Mouse (Mus musculus) 416B (cell line): ENCODE measurements around the gene D1Pas1.
A peak's percentile ranks its signal among the peaks of the same experiment; 100 is the strongest.

Experiments used
- DNase-seq: peaks from one replicate; pipeline ENCODE4 v3.0.0; 2011; ENCODE audit warnings: low read depth

D1Pas1 gene

GRCm38 (mm10) chr1:186986506-186986905, 19.3 kb downstream of the D1Pas1 start:
- no peak for DNase-seq

- no peak for DNase-seq
Measured at GRCm38 (mm10) chr1:186988281-186988682, 21.1 kb downstream of the D1Pas1 start.

GRCm38 (mm10) chr1:186988822-186989221, 21.6 kb downstream of the D1Pas1 start:
- no peak for DNase-seq

- DNase-seq = no peak
Measured at GRCm38 (mm10) chr1:186991473-186991872, 24.3 kb downstream of the D1Pas1 start.

- DNase-seq = no peak
Measured at GRCm38 (mm10) chr1:186992113-186992512, 24.9 kb downstream of the D1Pas1 start.

- DNase-seq = no peak
Measured at GRCm38 (mm10) chr1:186997596-186998304, 30.5 kb downstream of the D1Pas1 start.

GRCm38 (mm10) chr1:187003441-187003861, 36.2 kb downstream of the D1Pas1 start:
- DNase-seq = no peak

GRCm38 (mm10) chr1:187004306-187004705, 37.1 kb downstream of the D1Pas1 start:
- no peak for DNase-seq

- no peak for DNase-seq
Measured at GRCm38 (mm10) chr1:187006227-187006925, 39.2 kb downstream of the D1Pas1 start.

- no peak for DNase-seq
Measured at GRCm38 (mm10) chr1:187008236-187008635, 41.0 kb downstream of the D1Pas1 start.

- DNase-seq = no peak
Measured at GRCm38 (mm10) chr1:187010071-187010470, 42.9 kb downstream of the D1Pas1 start.

GRCm38 (mm10) chr1:187011601-187012000, 44.4 kb downstream of the D1Pas1 start:
- DNase-seq = no peak

- DNase-seq = no peak
Measured at GRCm38 (mm10) chr1:187014141-187014540, 46.9 kb downstream of the D1Pas1 start.

- DNase-seq = peak; percentile 9
Measured at GRCm38 (mm10) chr1:187015673-187016072, 48.5 kb downstream of the D1Pas1 start.

GRCm38 (mm10) chr1:187016116-187016515, 48.9 kb downstream of the D1Pas1 start:
- no peak for DNase-seq

- peak; percentile 54 for DNase-seq
Measured at GRCm38 (mm10) chr1:187020011-187020410, 52.8 kb downstream of the D1Pas1 start.
